ENCODE assay signal across 12 mouse cellular contexts in genomic region chr4:45461661-45462060, GRCm38 (mm10). TPM values are rescaled to one million over a fixed set of nuclear protein-coding genes. Genes with fewer than 3 reads are reported as not detected.
DNase-seq lines count a peak whose midpoint lies in the region; ATAC-seq and TF ChIP-seq lines count a peak whose summit lies in the region.
"Had no signal": no experiment of that assay in that cellular context is flagged by ENCODE, and none has a peak within 500 bp of the region (broad histone marks: within the 10 kb centered on the region; RNA-seq: fewer than 3 reads in every experiment).

No protein-coding gene starts in this region.

- no peaks in the 10 kb centered on the region for H3K27me3 ChIP-seq in kidney, postnatal 0 days (ENCODE audit: insufficient read depth, low read length)
- H3K27me3 ChIP-seq: embryonic facial prominence, embryonic 13.5 days; neural tube, embryonic 12.5 days had no signal

- no peak overlapping the region for H3K4me2 ChIP-seq in kidney, postnatal 0 days (ENCODE audit: low read length)
- H3K4me2 ChIP-seq: embryonic facial prominence, embryonic 13.5 days; neural tube, embryonic 12.5 days had no signal

- no peak for ATAC-seq in kidney, postnatal 0 days (replicated peaks; ENCODE audit: low FRiP score, low read depth)
- no peak for ATAC-seq in activated CD4-positive, CD25-positive, alpha-beta regulatory T cell, adult 4 months

- no peak for TF ChIP-seq CTCF in kidney, postnatal 0 days (IDR thresholded peaks at IDR 0.05; ENCODE audit: low read depth)

- H3K9ac ChIP-seq in kidney, postnatal 0 days (ENCODE audit: low read depth, low read length) = no peak overlapping the region
- H3K9ac ChIP-seq: embryonic facial prominence, embryonic 13.5 days; neural tube, embryonic 12.5 days had no signal

- H3K36me3 ChIP-seq in kidney, postnatal 0 days (ENCODE audit: insufficient read depth, low read length) = no peaks in the 10 kb centered on the region

- DNase-seq in heart, adult 11 months = peak; percentile 95
- DNase-seq in heart, postnatal 25 days (ENCODE audit: low spot score) = no peak
- peak; percentile 59 for DNase-seq in Muller cell, postnatal 12 days (ENCODE audit: inconsistent ontology term)
- DNase-seq in gastrocnemius, postnatal 25 days = peak; percentile 75
- DNase-seq in kidney, postnatal 0 days (ENCODE audit: low spot score) = no peak
- DNase-seq in T-cell, adult 2 months (ENCODE audit: low spot score) = no peak
- DNase-seq in frontal cortex, adult 2 months (ENCODE audit: extremely low spot score in 1 of 2, low spot score in 1 of 2) = no peak
- DNase-seq: right cerebral cortex, postnatal 25 days had no signal

- H3K4me1 ChIP-seq in kidney, postnatal 0 days (replicated peaks; ENCODE audit: insufficient read depth, low read length) = peaks cover 24% of the 10 kb centered on the region

- 11% methylated on average over 7 of the region's 7 CpGs for WGBS in kidney, postnatal 0 days

- H3K4me3 ChIP-seq in kidney, postnatal 0 days (replicated peaks; ENCODE audit: low read depth, low read length) = no peak overlapping the region
- H3K4me3 ChIP-seq: embryonic facial prominence, embryonic 13.5 days; limb, embryonic 10.5 days; neural tube, embryonic 12.5 days had no signal

- H3K9me3 ChIP-seq in kidney, postnatal 0 days (replicated peaks; ENCODE audit: low read length) = no peaks in the 10 kb centered on the region
- H3K9me3 ChIP-seq: embryonic facial prominence, embryonic 13.5 days; limb, embryonic 10.5 days; neural tube, embryonic 12.5 days had no signal

- intact Hi-C loops in heart, postnatal 25 days (cut with DNase I) = loop anchor here (5.0 kb wide), 1 partner anchor 39 kb away; no protein-coding TSS in a partner anchor

- H3K27ac ChIP-seq in kidney, postnatal 0 days = peak overlapping the region; percentile 34; the same call in 1 of the 2 replicates
- H3K27ac ChIP-seq: embryonic facial prominence, embryonic 13.5 days; limb, embryonic 10.5 days; neural tube, embryonic 12.5 days had no signal

RNA-seq across cellular contexts. Expression of gene Slc25a51, which starts 53.1 kb away (rescaled TPM):
- total RNA-seq in heart, postnatal 25 days (2021) = 100 to 1,000 TPM; 105 to 128 TPM
- 10 to 100 TPM; 74.9 to 77.3 TPM for total RNA-seq in gastrocnemius, postnatal 25 days (2021)
- polyA plus RNA-seq in kidney, postnatal 0 days (2015; fragmentation: Nextera tagmentation; extraction: Ambion mirVana) = 62.9 and 70.3 TPM in 2 replicates
- polyA plus RNA-seq in activated CD4-positive, CD25-positive, alpha-beta regulatory T cell, adult 4 months (2017; shearing (Covaris generic)) = 10 to 100 TPM; 35.3 to 49.7 TPM
- polyA plus RNA-seq in frontal cortex, adult 2 months (2012; rRNA removed) = 89.2 and 91.7 TPM in 2 replicates

Comparison
In these comparisons a context has a peak if more than half of its experiments do, and no peak if none do; other contexts are left out.
1. DNase-seq: peak in heart, adult 11 months (single experiment), Muller cell, postnatal 12 days (single experiment) and gastrocnemius, postnatal 25 days (single experiment); none in heart, postnatal 25 days (single experiment), kidney, postnatal 0 days (single experiment), T-cell, adult 2 months (single experiment) and frontal cortex, adult 2 months (0 of 2).